Mouse (Mus musculus) WW6 (cell line): ENCODE measurements around the gene Haus7.
"Not testable (repeated sequence)": the region's sequence is repeated elsewhere in the genome, so short reads cannot be mapped to it uniquely, and the experiment has no call there.

Source experiments
- DNase-seq: peaks from one replicate; pipeline ENCODE4 v3.0.0-alpha.2; 2013; ENCODE audit warnings: low read depth, low spot score

Haus7 gene

GRCm38 (mm10) chrX:73467446-73468241 is 8.8 kb upstream of the Haus7 start:
- DNase-seq, result no peak

- DNase-seq, result no peak
Measured at GRCm38 (mm10) chrX:73465483-73466186, 6.8 kb upstream of the Haus7 start.

DNA sequence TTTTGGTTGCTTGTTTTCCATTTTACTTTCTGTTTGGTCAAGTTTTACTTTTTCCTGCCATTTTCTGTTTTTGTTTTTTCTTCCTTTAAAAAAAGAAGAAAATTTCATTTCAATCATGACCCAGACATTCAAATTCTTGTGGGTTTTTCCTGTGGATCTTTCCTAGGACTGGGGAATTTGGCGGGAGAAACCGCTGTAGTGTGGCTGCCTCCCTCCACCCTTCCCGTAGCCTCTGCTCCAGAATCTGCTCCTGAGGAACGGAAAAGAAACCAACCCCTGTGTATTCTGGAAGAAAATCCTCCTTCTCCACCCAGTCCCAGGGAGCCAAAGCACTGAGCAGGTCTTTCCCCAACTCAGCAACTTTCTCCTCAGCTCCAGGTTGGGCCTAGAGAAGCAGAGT is 1.9 kb upstream of the Haus7 start:
- no peak for DNase-seq

- DNase-seq, result no peak
Measured at GRCm38 (mm10) chrX:73451949-73452348, 6.9 kb downstream of the Haus7 start.

GRCm38 (mm10) chrX:73441428-73441827 is 17.4 kb downstream of the Haus7 start:
- no peak for DNase-seq

DNA sequence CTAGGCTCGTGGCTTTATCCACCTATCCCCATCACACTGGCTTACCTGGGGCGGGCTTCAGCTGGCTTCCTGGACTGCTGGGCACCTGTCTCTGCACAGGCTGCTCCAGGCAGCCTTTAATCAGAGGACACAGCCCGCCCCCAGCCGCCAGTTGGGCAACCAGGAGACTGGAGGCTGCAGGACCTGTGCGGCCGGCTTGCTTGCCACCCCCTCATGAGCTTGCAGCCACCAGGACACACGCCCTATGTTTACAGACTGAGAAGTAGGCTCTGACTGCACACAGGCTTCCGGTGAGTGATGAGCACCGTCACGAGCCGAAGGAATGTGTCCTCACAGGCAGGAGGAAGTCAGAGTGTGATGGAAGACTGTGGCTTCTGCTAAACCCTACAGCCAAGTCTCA is 23.6 kb downstream of the Haus7 start, which contains the start of gene Trex2:
TSS of gene Trex2 (minus strand) at position 93 of the 400 bp plus-strand sequence.
- no peak for DNase-seq

DNA sequence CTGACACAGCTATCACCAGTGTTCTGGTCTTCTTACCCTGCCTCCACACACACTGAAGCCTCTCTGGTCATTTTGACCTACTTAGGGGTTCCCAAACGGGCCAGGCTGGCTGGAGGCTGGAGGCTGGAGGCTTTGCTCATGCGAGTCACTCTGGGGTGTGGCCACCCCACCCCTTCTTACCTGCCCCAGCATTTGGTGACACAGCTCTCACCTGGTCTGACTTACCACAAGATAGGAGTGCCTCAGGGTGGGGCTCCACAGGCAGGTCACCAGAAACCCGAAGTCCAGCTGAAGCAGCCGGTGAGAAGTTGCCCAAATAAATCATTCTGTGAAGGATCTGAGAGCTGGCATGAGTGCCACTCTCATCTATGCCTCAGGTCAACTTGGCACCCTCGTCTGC is 26.0 kb downstream of the Haus7 start:
- DNase-seq, result no peak

DNA sequence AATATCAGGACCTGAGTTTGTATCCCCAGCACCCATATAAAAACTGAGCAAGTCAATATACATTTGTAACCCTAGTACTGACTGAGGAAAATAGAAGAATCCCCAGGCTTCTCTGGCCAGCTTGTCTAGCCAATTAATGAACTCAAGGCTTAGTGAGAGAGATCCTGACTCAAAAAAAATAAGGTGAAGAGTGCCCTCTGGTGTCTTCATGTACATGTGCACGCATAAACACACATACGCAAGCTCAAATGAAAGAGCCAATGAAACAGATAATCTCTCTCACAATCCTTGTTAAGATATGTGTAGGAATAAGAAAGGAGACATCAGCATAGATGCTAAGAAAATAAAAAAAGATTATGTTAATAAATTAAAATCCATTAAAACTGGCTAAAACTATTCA is 28.8 kb downstream of the Haus7 start:
- no peak for DNase-seq

DNA sequence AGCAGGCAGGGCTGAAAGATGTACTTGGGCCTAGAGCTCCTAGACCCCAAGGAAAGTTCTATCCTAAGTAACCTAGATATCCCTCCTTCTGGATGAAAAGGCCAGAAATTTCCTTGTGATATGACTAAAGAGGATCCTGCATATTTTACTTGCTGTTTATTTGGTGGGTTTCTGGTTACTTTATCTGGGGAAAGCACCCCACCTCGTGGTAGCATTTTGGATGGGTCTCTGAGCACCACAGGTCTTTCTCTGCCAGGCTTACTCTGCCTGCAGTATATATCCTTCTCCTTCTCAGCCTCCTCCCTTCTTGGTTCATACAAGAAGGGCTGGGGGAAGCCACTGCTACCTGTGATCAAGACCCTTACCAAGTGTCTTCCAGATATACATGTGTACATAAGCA is 46.1 kb downstream of the Haus7 start:
- DNase-seq, result no peak

DNA sequence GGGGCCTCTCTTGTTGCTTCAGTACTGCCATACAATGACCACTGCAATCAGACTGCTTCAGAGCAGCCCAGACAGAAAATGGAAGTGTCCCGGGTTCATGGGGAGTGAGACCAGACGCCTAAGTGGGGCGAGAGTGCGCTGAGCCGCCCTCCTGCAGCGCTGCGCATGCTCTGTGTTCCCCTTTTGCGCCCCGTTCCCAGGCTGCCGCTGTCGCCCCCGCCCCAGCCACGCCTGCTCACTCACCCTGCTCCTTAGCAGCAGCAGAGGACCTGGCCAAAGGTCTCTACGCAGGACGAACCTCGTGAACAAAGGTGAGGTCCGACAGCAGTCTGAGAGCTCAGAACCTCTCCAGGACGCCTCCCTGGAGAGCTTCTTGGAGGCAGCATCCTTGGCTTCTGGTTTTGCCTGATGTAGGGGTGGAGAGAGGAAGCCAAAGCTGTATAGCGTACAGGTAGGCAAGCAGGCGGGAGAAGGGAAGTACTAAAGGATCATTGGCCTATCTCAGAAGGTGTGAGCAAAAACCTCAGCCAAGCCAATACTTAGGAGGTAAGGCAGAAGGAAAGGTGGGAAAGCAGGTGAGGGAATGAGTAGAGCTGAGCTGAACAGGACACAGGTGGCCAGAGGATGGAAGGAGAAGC is 47.8 kb downstream of the Haus7 start, which contains the start of gene Zfp92:
TSS of gene Zfp92 (plus strand) at position 217 of the 638 bp plus-strand sequence.
- no peak for DNase-seq

GRCm38 (mm10) chrX:73401616-73402015 is 57.2 kb downstream of the Haus7 start:
- no peak for DNase-seq

DNA sequence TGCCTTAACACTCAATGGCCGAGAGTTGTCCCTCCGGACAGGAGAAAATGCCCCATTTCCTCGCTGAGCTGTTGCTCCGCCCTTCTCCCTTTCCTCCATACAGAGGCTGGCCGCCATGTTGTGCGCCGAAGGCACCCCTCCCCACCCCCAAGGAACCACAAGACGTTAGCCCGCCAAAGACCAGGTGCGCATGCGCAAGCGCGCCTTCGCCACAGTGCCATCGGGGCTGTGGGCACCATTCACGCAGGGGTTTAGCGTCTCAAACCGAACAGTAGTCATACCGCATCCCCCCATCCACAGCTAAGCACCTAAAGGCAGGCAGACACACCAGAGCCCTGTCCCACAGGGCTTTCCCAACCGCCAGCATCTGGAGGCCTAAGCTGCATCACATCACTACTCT is 57.9 kb downstream of the Haus7 start:
- no peak for DNase-seq

GRCm38 (mm10) chrX:73398636-73399035 is 60.2 kb downstream of the Haus7 start, which contains the start of gene Gm18336:
TSS of gene Gm18336 (minus strand) at chrX:73398736.
- DNase-seq, result not testable (repeated sequence)

- no peak for DNase-seq
Measured at GRCm38 (mm10) chrX:73396446-73396845, 62.4 kb downstream of the Haus7 start.

GRCm38 (mm10) chrX:73391481-73391880 is 67.4 kb downstream of the Haus7 start:
- no peak for DNase-seq
